Mouse (Mus musculus) bone marrow, adult 2 months (tissue): ENCODE data around the gene Qrsl1. TPM values are rescaled to one million over a fixed set of nuclear protein-coding genes. Genes with fewer than 3 reads are reported as not detected.

Experiments used
- H3K27ac ChIP-seq: fragments of 200-500 bp; 2 replicates; pipeline ENCODE4 v1.5.1; 2012; ENCODE audit warnings: low read depth, mild to moderate bottlenecking, control low read depth, inconsistent platforms, low read length; ENCODE audit not compliant: control insufficient read depth, poor library complexity, insufficient read depth
- H3K4me1 ChIP-seq: fragments of 200-500 bp; 2 replicates; pipeline ENCODE4 v1.6.1; 2011; ENCODE audit warnings: low read length; ENCODE audit not compliant: control insufficient read depth, insufficient read depth
- H3K4me3 ChIP-seq: fragments of 200-500 bp; replicated peaks from 2 replicates; pipeline ENCODE3; 2011; ENCODE audit warnings: mild to moderate bottlenecking, low read depth, low read length, control low read depth; ENCODE audit not compliant: control insufficient read depth
- CTCF ChIP-seq: fragments of 200-500 bp; IDR thresholded peaks from 2 replicates; pipeline ENCODE4 v1.5.1; 2011; ENCODE audit warnings: low read length, control low read depth; ENCODE audit not compliant: control insufficient read depth, insufficient read depth
- POLR2A ChIP-seq: fragments of 200-500 bp; IDR thresholded peaks from 2 replicates; pipeline ENCODE4 v1.6.1; 2011; ENCODE audit warnings: low read depth, mild to moderate bottlenecking, control low read depth, low read length, borderline replicate concordance; ENCODE audit not compliant: control insufficient read depth
- WGBS: fragments of 180-500 bp; shearing (Covaris S2); methylation state at CpG from one replicate; pipeline ENCODE4 v1.1.7; 2018; 5-methylcytosine and 5-hydroxymethylcytosine counted together
- polyA plus RNA-seq: library from polyadenylated mRNA; stranded (reverse); fragments of >200 nt; gene quantifications from 2 replicates; pipeline ENCODE4 v1.2.4, GENCODE M21; 2011; ENCODE audit warnings: low replicate concordance; ENCODE audit not compliant: missing spikeins, insufficient read depth, insufficient read length

The Qrsl1 gene
- polyA plus RNA-seq, 1 experiment: 10.4 TPM

DNA sequence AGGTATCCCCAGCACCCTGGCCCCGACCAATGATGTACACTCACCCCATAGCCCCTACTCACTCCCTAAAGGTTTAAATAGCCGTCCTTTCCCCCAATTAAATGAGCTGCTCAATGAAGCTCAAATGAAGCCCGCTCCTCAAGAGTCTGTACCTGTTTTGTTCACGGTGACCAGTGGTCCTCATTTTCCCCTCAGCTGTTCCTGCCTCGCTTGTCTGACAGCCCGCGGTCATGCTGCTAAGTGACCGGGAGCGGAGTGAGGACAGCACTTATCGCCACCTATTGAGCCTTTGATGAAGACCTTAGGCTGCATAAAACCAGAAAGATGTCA, 72.9 kb downstream of the Qrsl1 start:
- 89% methylated on average over 10 of the region's 10 CpGs for WGBS
- Histone ChIP-seq H3K4me1 (peaks cover 5% of the 10 kb centered on the region), H3K27ac (no peak overlapping the region), H3K4me3 (no peak overlapping the region)
- no peak for TF ChIP-seq POLR2A
- no peak for TF ChIP-seq CTCF

DNA sequence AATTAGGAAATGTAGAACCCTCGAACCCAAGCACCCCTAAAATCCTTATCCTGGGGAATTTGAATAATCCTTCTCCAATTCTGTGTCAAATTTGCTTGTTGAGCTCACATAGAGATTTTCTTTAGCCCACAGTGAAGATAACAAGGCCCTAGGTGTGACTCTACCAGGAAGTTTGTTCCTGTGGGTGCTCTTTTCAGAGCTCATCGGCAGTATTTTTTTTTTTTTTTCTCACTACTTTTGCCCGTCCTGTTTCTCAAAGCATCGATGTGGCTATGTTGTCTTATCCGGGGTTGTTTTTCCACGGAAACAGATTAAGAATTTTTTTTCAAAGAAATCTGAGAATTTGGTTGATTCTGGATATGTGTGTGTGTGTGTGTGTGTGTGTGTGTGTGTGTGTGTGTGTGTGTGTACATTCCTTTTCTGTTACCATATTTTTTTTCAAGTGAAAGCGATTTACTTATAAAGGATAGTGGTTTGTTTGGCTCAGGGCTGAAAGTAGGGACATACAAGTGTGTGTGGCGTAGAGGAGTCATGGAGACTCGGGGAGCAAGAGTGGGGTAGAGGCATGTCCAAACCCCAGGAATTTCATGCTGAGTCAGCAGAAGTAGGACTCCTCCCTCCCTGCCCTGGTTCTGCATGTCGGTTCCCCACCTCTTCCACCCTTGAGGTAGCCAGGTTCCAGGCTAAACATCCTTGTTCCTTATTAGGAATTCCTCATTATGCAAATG, 73.4 kb downstream of the Qrsl1 start:
- Histone ChIP-seq H3K4me1 (peaks cover 4% of the 10 kb centered on the region), H3K4me3 (no peak overlapping the region), H3K27ac (no peak overlapping the region)
- 90% methylated on average over 10 of the region's 10 CpGs for WGBS
- TF ChIP-seq POLR2A (no peak), CTCF (no peak)

DNA sequence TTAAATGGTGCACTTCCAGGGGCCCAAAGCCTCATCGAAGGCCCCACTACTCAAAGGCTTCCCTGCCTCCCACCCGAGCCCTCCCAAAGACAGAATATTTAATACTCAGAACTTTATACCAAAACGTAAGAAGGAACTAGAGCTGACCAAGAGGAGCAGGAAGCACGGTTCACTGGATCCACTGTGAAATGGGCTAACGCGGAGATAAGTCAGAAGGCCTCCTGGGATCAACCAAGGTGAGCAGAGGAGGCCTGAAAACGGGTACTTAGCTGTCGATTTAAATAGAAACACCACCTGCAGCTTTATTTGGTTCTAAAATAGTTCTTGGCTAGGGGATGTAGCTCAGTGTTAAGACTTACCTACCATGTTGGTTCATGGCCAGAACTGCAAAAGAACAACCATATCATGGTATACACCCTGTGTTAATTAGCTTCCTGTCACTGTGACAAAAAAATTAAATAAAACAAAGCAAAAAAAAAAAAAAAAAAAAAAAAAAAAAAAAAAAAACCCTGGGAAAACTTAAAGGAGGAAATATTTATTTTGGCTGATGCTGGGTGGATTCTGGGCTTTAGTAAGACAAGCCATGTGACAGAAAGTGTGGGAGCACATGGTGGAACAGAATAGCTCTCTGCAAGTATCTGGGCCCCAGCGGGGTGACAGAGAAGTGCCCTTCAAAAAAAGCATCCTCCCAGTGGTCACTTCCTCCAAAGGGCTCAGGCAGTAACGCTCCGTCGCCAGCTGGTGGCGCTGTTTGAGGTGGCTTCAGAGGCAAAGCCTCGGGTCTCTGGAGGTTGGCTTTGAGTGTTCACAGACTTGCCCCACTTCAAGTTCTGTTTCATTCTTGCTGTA, 74.5 kb downstream of the Qrsl1 start:
- H3K27ac ChIP-seq: peak overlapping the region; percentile 63
- peak; percentile 78 for TF ChIP-seq CTCF
- no peak for TF ChIP-seq POLR2A
- 71% methylated on average over 14 of the region's 14 CpGs for WGBS

DNA sequence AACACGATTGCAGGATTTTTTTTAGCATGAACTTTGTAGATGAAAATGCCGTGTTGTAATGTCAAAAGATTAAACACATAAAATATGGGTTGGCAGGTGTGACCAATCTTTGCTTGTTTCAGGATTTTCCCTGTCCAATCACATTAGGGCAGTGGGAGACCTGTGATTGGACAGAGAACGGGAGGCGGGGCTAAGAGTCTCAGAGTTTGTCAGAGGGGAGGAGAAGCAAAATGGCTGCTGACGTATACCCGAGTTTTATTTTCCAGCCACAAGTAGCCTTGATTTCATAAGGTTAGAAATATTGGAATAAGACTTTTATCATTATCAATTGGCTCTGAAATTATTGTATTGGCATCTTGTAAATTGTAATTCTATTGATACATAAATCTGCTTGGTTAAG, 75.8 kb downstream of the Qrsl1 start:
- TF ChIP-seq CTCF (no peak), POLR2A (no peak)
- 88% methylated on average over 6 of the region's 6 CpGs for WGBS

More for the DNA sequence above, 74.5 kb downstream of the Qrsl1 start:
- H3K4me3 ChIP-seq: no peak overlapping the region
- peaks cover 1% of the 10 kb centered on the region for H3K4me1 ChIP-seq

DNA sequence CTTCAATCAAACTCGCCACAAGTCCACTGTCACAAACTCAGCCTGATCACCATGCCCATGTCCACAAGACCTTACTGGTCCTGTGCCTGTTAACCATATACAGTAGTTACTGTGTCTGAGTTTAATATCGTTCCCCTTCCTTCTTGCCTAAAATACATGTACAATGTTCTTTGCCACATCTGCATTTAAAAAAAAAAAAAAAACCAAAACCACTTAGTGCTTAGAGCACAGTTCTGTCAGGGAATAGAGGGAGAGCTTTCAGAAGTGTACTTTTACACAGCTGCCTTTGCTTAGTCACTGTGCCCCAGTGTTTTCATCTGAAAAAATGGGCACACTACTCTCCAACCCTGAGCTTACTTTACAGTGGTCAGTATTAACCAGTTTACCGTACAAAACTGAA, 76.8 kb downstream of the Qrsl1 start:
- TF ChIP-seq CTCF: no peak
- no peak for TF ChIP-seq POLR2A
- Histone ChIP-seq H3K4me1 (peaks cover 1% of the 10 kb centered on the region; the same call in 1 of the 2 replicates), H3K4me3 (no peak overlapping the region), H3K27ac (no peak overlapping the region)
- 68% methylated on average over 3 of the region's 3 CpGs for WGBS

More for the DNA sequence above, 75.8 kb downstream of the Qrsl1 start:
- Histone ChIP-seq H3K27ac (no peak overlapping the region), H3K4me1 (peaks cover 1% of the 10 kb centered on the region; the same call in 1 of the 2 replicates), H3K4me3 (no peak overlapping the region)

Other genes with a start within 250 kb of the Qrsl1 start
- 8.6 and 15.5 TPM in 2 replicates for gene Rtn4ip1, start 62 bp upstream of the Qrsl1 start, polyA plus RNA-seq
- 3.1 and 3.2 TPM in 2 replicates for gene Crybg1, start 247.1 kb upstream of the Qrsl1 start, polyA plus RNA-seq